Mouse (Mus musculus) liver, adult 2 months (tissue): Measurements from ENCODE around the gene Golim4.
"Not testable (repeated sequence)": the region's sequence is repeated elsewhere in the genome, so short reads cannot be mapped to it uniquely, and the experiment has no call there.

Experiments
- CTCF ChIP-seq: fragments of 200-500 bp; IDR thresholded peaks from 2 replicates; pipeline ENCODE4 v1.5.1; 2011; ENCODE audit warnings: low read depth, low read length, control low read depth
- POLR2A ChIP-seq: fragments of 200-500 bp; IDR thresholded peaks from 2 replicates; pipeline ENCODE4 v1.6.1; 2011; ENCODE audit warnings: low read length, control low read depth; ENCODE audit not compliant: insufficient read depth; ENCODE audit errors: extremely low read depth

- not testable (repeated sequence) for TF ChIP-seq POLR2A, CTCF
These were observed 24.4 kb upstream of the Golim4 start for GRCm38 (mm10) chr3:75981031-75981750.
